Mouse (Mus musculus) megakaryocyte, embryonic 14.5 days (primary cell): ENCODE results near the gene Taok2.

Experiments
- FLI1 ChIP-seq: IDR thresholded peaks from 2 replicates; pipeline ENCODE4 v1.6.1; 2012; ENCODE audit warnings: low read length, inconsistent platforms, mixed read lengths
- GATA1 ChIP-seq: IDR thresholded peaks from 3 replicates; pipeline ENCODE4 v1.6.1; 2012; ENCODE audit warnings: mixed read lengths, low read length, inconsistent platforms, borderline replicate concordance

DNA sequence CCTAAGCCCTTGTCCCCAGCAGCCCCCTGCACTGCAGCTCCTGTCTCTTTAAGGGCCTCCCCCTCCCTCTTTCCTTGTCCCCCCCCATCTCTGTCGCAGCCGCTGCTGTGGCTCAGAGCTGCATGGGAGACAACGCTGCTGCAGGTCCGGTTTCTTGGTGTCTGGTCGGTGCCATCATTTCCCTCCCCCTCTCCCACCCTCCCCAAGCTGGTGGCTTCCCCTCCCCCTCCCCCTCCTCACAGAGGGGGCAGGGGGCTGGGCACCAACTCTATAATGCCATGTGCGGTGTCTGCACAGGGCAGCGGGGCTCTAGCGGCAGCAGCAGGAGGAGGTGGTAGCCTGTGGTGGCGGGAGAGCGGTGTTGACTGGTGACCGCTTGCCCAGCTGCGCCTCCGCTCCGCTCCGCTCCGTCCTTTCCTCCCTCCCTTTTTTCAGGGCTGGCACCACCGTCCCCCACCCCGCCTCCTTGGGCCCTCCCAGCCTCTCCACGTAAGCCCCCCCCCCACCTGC, 61.2 kb downstream of the Taok2 start:
- no peak for TF ChIP-seq GATA1
- no peak for TF ChIP-seq FLI1
